Mouse (Mus musculus) G1E (cell line): ENCODE measurements around the gene Plekhd1. TPM values are rescaled to one million over a fixed set of nuclear protein-coding genes. Genes with fewer than 3 reads are reported as not detected.
A peak's percentile ranks its signal among the peaks of the same experiment; 100 is the strongest.

Experiments
- ATAC-seq: 2 replicates; pipeline ENCODE4 v1.8.0; 2016; ENCODE audit warnings: mild to moderate bottlenecking; ENCODE audit not compliant: insufficient number of reproducible peaks, poor library complexity, low FRiP score, severe bottlenecking; ENCODE audit errors: extremely low read depth
- DNase-seq: peaks from one replicate; pipeline ENCODE4 v3.0.0; 2012; ENCODE audit warnings: low spot score
- H3K27me3 ChIP-seq: 2 replicates; pipeline ENCODE4 v1.6.1; 2012; ENCODE audit warnings: mild to moderate bottlenecking, low read length, inconsistent platforms; ENCODE audit not compliant: insufficient read depth
- H3K36me3 ChIP-seq: replicated peaks from 2 replicates; pipeline ENCODE3; 2012; ENCODE audit warnings: mild to moderate bottlenecking, inconsistent platforms
- H3K4me1 ChIP-seq: 2 replicates; pipeline ENCODE4 v1.6.1; 2012; ENCODE audit warnings: low read depth, low read length, inconsistent platforms, mixed read lengths; ENCODE audit not compliant: insufficient read depth
- H3K4me3 ChIP-seq: 2 replicates; pipeline ENCODE4 v1.5.1; 2012; ENCODE audit warnings: low read depth, mild to moderate bottlenecking, inconsistent platforms, low read length, moderate library complexity, mixed read lengths
- H3K9me3 ChIP-seq: replicated peaks from 2 replicates; pipeline ENCODE4 v1.6.1; 2012; ENCODE audit warnings: inconsistent platforms
- CTCF ChIP-seq: IDR thresholded peaks from 2 replicates; pipeline ENCODE4 v1.5.1; 2012; ENCODE audit warnings: low read depth, low read length, inconsistent platforms, mixed read lengths
- GATA1 ChIP-seq: IDR thresholded peaks from 2 replicates; pipeline ENCODE4 v1.6.1; 2012; ENCODE audit warnings: borderline replicate concordance, low read length, inconsistent platforms, mixed read lengths
- GATA2 ChIP-seq: IDR thresholded peaks from 2 replicates; pipeline ENCODE4 v1.6.1; 2012; ENCODE audit warnings: low read depth, low read length, inconsistent platforms, borderline replicate concordance
- POLR2AphosphoS5 ChIP-seq: IDR thresholded peaks from 2 replicates; pipeline ENCODE4 v1.6.1; 2012; ENCODE audit warnings: low read depth, low read length, inconsistent platforms; ENCODE audit not compliant: insufficient replicate concordance
- TAL1 ChIP-seq: conservative IDR thresholded peaks from 2 replicates; pipeline ENCODE4 v1.6.1; 2012; ENCODE audit warnings: low read depth, low read length, inconsistent platforms, mixed read lengths
- polyA plus RNA-seq: library from polyadenylated mRNA; stranded (reverse); fragments of >175 nt; gene quantifications from 2 replicates; pipeline ENCODE4 v1.2.3, GENCODE M21; 2012
- total RNA-seq, 2 experiments: library from RNA; stranded (forward) in 1 of 2; stranded (reverse) in 1 of 2; fragments of 200-1000 nt in 1 of 2; fragments of >200 nt in 1 of 2; fragmentation: Nextera tagmentation in 1 of 2; gene quantifications; 2 replicates each; pipeline ENCODE4 v1.2.3; 2014 to 2017

The Plekhd1 gene
- total and polyA plus RNA-seq, 3 experiments, result 0.16 TPM; not detected in 2

GRCm38 (mm10) chr12:80758559-80759386, 66.4 kb downstream of the Plekhd1 start:
- no peak for DNase-seq
- no peaks in the 10 kb centered on the region for H3K4me1 ChIP-seq
- H3K9me3 ChIP-seq, result peaks cover 33% of the 10 kb centered on the region
- peak overlapping the region; percentile 15; the same call in 1 of the 2 replicates for H3K4me3 ChIP-seq
- TF ChIP-seq TAL1, result no peak
- TF ChIP-seq GATA2, result no peak
- TF ChIP-seq POLR2AphosphoS5, result no peak
- no peak for TF ChIP-seq GATA1
- TF ChIP-seq CTCF, result no peak
- H3K27me3 ChIP-seq, result peaks cover 48% of the 10 kb centered on the region
- ATAC-seq, result no peak
- H3K36me3 ChIP-seq, result no peaks in the 10 kb centered on the region

- no peaks in the 10 kb centered on the region for H3K4me1 ChIP-seq
- no peaks in the 10 kb centered on the region for H3K36me3 ChIP-seq
- H3K27me3 ChIP-seq, result peaks cover 48% of the 10 kb centered on the region
- ATAC-seq, result no peak
- H3K9me3 ChIP-seq, result peaks cover 33% of the 10 kb centered on the region
- TF ChIP-seq CTCF (no peak), TAL1 (no peak), GATA1 (no peak), POLR2AphosphoS5 (no peak), GATA2 (no peak)
- DNase-seq, result no peak
- peak overlapping the region; percentile 15; the same call in 1 of the 2 replicates for H3K4me3 ChIP-seq
These were observed 67.0 kb downstream of the Plekhd1 start for GRCm38 (mm10) chr12:80759387-80759712.

- ATAC-seq, result no peak
- no peak for DNase-seq
- H3K36me3 ChIP-seq, result no peaks in the 10 kb centered on the region
- TF ChIP-seq GATA1 (no peak), GATA2 (no peak), TAL1 (no peak), POLR2AphosphoS5 (no peak), CTCF (no peak)
- no peak overlapping the region for H3K4me3 ChIP-seq
- H3K27me3 ChIP-seq, result peaks cover 48% of the 10 kb centered on the region
- H3K4me1 ChIP-seq, result no peaks in the 10 kb centered on the region
- peaks cover 33% of the 10 kb centered on the region for H3K9me3 ChIP-seq
These were observed 67.5 kb downstream of the Plekhd1 start for GRCm38 (mm10) chr12:80759713-80760395.

GRCm38 (mm10) chr12:80760396-80760801, 68.0 kb downstream of the Plekhd1 start, which contains the start of gene Ccdc177:
Gene Ccdc177, minus strand, starts transcription at chr12:80760687.
- DNase-seq, result peak; percentile 18

GRCm38 (mm10) chr12:80762982-80763381, 70.6 kb downstream of the Plekhd1 start:
- no peak for DNase-seq
- Histone ChIP-seq H3K36me3 (no peaks in the 10 kb centered on the region), H3K4me1 (peaks cover 7% of the 10 kb centered on the region), H3K27me3 (peaks cover 45% of the 10 kb centered on the region), H3K9me3 (peaks cover 24% of the 10 kb centered on the region), H3K4me3 (no peak overlapping the region)
- TF ChIP-seq CTCF (no peak), GATA1 (no peak), POLR2AphosphoS5 (no peak), GATA2 (no peak), TAL1 (no peak)
- no peak for ATAC-seq

More at GRCm38 (mm10) chr12:80760396-80760801, 68.0 kb downstream of the Plekhd1 start, which contains the start of gene Ccdc177:
- no peak within 1 kb of the TSS for H3K4me3 ChIP-seq
- ATAC-seq, result no peak
- TF ChIP-seq CTCF (peak; percentile 39; the same call in 1 of the 2 replicates), POLR2AphosphoS5 (no peak), GATA2 (no peak), GATA1 (no peak)
- H3K9me3 ChIP-seq, result peaks cover 33% of the 10 kb centered on the region
- H3K4me1 ChIP-seq, result no peaks in the 10 kb centered on the region
- H3K27me3 ChIP-seq, result peaks cover 44% of the 10 kb centered on the region
- H3K36me3 ChIP-seq, result no peaks in the 10 kb centered on the region

- Histone ChIP-seq H3K36me3 (no peaks in the 10 kb centered on the region), H3K4me3 (no peak overlapping the region), H3K4me1 (peaks cover 9% of the 10 kb centered on the region), H3K27me3 (peaks cover 52% of the 10 kb centered on the region), H3K9me3 (peaks cover 12% of the 10 kb centered on the region)
- DNase-seq (no peak), ATAC-seq (no peak)
- TF ChIP-seq GATA1 (no peak), CTCF (no peak), POLR2AphosphoS5 (no peak), GATA2 (no peak), TAL1 (no peak)
These were observed 71.7 kb downstream of the Plekhd1 start for GRCm38 (mm10) chr12:80764116-80764515.
